Mouse (Mus musculus): ENCODE results near the gene Thoc7.

DNA sequence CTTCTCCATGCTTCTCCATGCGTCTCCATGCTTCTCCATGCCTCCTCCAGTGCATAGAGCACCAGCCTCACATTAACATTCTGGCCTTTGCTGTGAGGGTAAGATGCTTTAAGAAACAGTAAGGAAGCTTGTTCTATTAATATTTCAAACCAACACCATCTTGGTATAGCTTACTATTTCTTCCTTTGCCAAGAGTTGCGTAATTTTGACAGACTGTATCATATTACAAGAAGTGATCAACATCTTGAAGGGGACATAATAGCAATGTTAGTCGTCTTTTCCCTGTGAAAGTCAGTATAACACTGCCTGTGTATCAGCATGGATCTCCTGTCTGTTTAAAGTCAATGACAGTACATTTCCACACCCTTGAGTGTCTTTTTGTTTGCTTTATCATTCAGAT lies 29.1 kb upstream of the Thoc7 start:
- TF ChIP-seq CTCF (conservative IDR thresholded peaks at IDR 0.05; ENCODE audit: low read length) (no peak), NANOG (IDR thresholded peaks at IDR 0.05; ENCODE audit: borderline replicate concordance, low read length) (no peak)

Measured in E14TG2a.4 (cell line).